In genomic region chr11:78386508-78387043, GRCm38 (mm10) we compare ENCODE assay signal across 28 mouse cellular contexts. TPM values are rescaled to one million over a fixed set of nuclear protein-coding genes. Genes with fewer than 3 reads are reported as not detected.
DNase-seq lines count a peak whose midpoint lies in the region; ATAC-seq and TF ChIP-seq lines count a peak whose summit lies in the region.
"Had no signal": no experiment of that assay in that cellular context is flagged by ENCODE, and none has a peak within 500 bp of the region (broad histone marks: within the 10 kb centered on the region; RNA-seq: fewer than 3 reads in every experiment).

Foxn1 (minus strand) TSS chr11:78386558.

- H3K9me3 ChIP-seq in embryonic facial prominence, embryonic 14.5 days (ENCODE audit: control insufficient read depth, low read length) = no peaks in the 10 kb centered on the region
- H3K9me3 ChIP-seq: heart, embryonic 13.5 days; hindbrain, embryonic 12.5 days; kidney, embryonic 15.5 days; limb, embryonic 13.5 days; midbrain, embryonic 12.5 days had no signal

- H3K9ac ChIP-seq in embryonic facial prominence, embryonic 14.5 days (ENCODE audit: low read depth, low read length) = no peak within 1 kb of the TSS
- H3K9ac ChIP-seq: heart, embryonic 13.5 days; hindbrain, embryonic 12.5 days; kidney, embryonic 15.5 days; limb, embryonic 13.5 days; liver, embryonic 14.5 days; lung, embryonic 14.5 days; midbrain, embryonic 12.5 days had no signal

- 0 out of 2 replicates have a peak within 1 kb of the TSS, but pooled peaks have one; percentile 20 for H3K27ac ChIP-seq in thymus, adult 2 months (ENCODE audit: control insufficient read depth, insufficient read depth, low read length)
- no peak within 1 kb of the TSS for H3K27ac ChIP-seq in embryonic facial prominence, embryonic 14.5 days (replicated peaks; ENCODE audit: low read depth, low read length)
- H3K27ac ChIP-seq: heart, embryonic 13.5 days; hindbrain, embryonic 12.5 days; kidney, embryonic 15.5 days; limb, embryonic 13.5 days; liver, embryonic 14.5 days; midbrain, embryonic 12.5 days had no signal

- H3K27me3 ChIP-seq in thymus, adult 2 months (ENCODE audit: control insufficient read depth, insufficient read depth, low read length) = no peaks in the 10 kb centered on the region
- H3K27me3 ChIP-seq in embryonic facial prominence, embryonic 14.5 days (replicated peaks; ENCODE audit: control insufficient read depth, insufficient read depth, low read length) = no peaks in the 10 kb centered on the region
- H3K27me3 ChIP-seq: hindbrain, embryonic 12.5 days; kidney, embryonic 15.5 days; midbrain, embryonic 12.5 days had no signal

- TF ChIP-seq POLR2A in thymus, adult 2 months (IDR thresholded peaks at IDR 0.05; ENCODE audit: control insufficient read depth, extremely low read depth, insufficient read depth, low read length, poor library complexity) = no peak

- no peaks in the 10 kb centered on the region for H3K36me3 ChIP-seq in thymus, adult 2 months (ENCODE audit: control insufficient read depth, insufficient read depth, low read length)
- H3K36me3 ChIP-seq in embryonic facial prominence, embryonic 14.5 days (ENCODE audit: control insufficient read depth, insufficient read depth, low read length) = no peaks in the 10 kb centered on the region
- H3K36me3 ChIP-seq: heart, embryonic 13.5 days; hindbrain, embryonic 12.5 days; kidney, embryonic 15.5 days; limb, embryonic 13.5 days; midbrain, embryonic 12.5 days had no signal

- 0 out of 2 replicates have a peak within 1 kb of the TSS, but pooled peaks have one; percentile 2 for H3K4me3 ChIP-seq in thymus, adult 2 months (ENCODE audit: control insufficient read depth, insufficient read depth, low read length)
- no peak within 1 kb of the TSS for H3K4me3 ChIP-seq in embryonic facial prominence, embryonic 14.5 days (ENCODE audit: low read depth, low read length)
- H3K4me3 ChIP-seq: erythroblast, embryonic 14.5 days; heart, embryonic 13.5 days; hindbrain, embryonic 12.5 days; kidney, embryonic 15.5 days; limb, embryonic 13.5 days; midbrain, embryonic 12.5 days had no signal

- peak within 1 kb of the TSS; percentile 15; the same call in 1 of the 2 replicates for H3K4me2 ChIP-seq in embryonic facial prominence, embryonic 14.5 days (ENCODE audit: low read depth, low read length)
- H3K4me2 ChIP-seq: heart, embryonic 13.5 days; hindbrain, embryonic 12.5 days; kidney, embryonic 15.5 days; limb, embryonic 13.5 days; lung, embryonic 14.5 days; midbrain, embryonic 12.5 days had no signal

- no peak for TF ChIP-seq CTCF in thymus, adult 2 months (IDR thresholded peaks at IDR 0.05; ENCODE audit: borderline replicate concordance, control insufficient read depth, extremely low read depth, insufficient read depth, low read length, poor library complexity)

- no peaks in the 10 kb centered on the region for H3K4me1 ChIP-seq in thymus, adult 2 months (replicated peaks; ENCODE audit: control insufficient read depth, insufficient read depth, low read length)
- peaks cover 5% of the 10 kb centered on the region; the same call in 1 of the 2 replicates for H3K4me1 ChIP-seq in embryonic facial prominence, embryonic 14.5 days (ENCODE audit: control insufficient read depth, insufficient read depth, low read length)
- H3K4me1 ChIP-seq: heart, embryonic 13.5 days; midbrain, embryonic 12.5 days had no signal

- ATAC-seq in embryonic facial prominence, embryonic 14.5 days (ENCODE audit: low read depth) = peak; percentile 71
- ATAC-seq: CD4-positive, CD25-positive, alpha-beta regulatory T cell, adult 4 months; forebrain, embryonic 16.5 days; intestine, postnatal 0 days had no signal

- peak; percentile 81 for DNase-seq in heart, adult 11 months
- DNase-seq in heart, postnatal 4 days = no peak
- DNase-seq in thymus, adult 2 months = no peak
- no peak for DNase-seq in thymus, adult 18-20 months
- peak; percentile 51 for DNase-seq in embryonic facial prominence, embryonic 14.5 days (ENCODE audit: low spot score)
- peak; percentile 39 for DNase-seq in urinary bladder, postnatal 25 days (ENCODE audit: low spot score)
- no peak for DNase-seq in ovary, postnatal 36 days (ENCODE audit: low spot score)
- DNase-seq: adrenal gland, postnatal 36 days; cerebellum, adult 9-10 months; gastrocnemius, postnatal 10 days; kidney, postnatal 36 days; layer of hippocampus, postnatal 36 days; lung, embryonic 14.5 days; right cerebral cortex, postnatal 14 days had no signal

- 93% methylated on average over 14 of the region's 14 CpGs for WGBS in thymus, adult 2 months
- 66% methylated on average over 14 of the region's 14 CpGs for WGBS in embryonic facial prominence, embryonic 14.5 days

RNA-seq across cellular contexts. Expression of gene Foxn1, which starts in this region (rescaled TPM):
- total RNA-seq in heart, postnatal 4 days (2021) = not detected
- polyA plus RNA-seq in thymus, adult 2 months (2012; rRNA removed) = 27.0 and 31.3 TPM in 2 replicates
- polyA plus RNA-seq in embryonic facial prominence, embryonic 14.5 days (2014; fragmentation: Nextera tagmentation; extraction: Ambion mirVana) = 1.4 and 1.6 TPM in 2 replicates
- total RNA-seq: gastrocnemius, postnatal 10 days; granulocyte monocyte progenitor cell, adult 5-6 weeks; layer of hippocampus, postnatal 36 days; left cerebral cortex, postnatal 10 days; megakaryocyte, adult 5-6 weeks; neutrophil, adult 5-6 weeks had no signal
- polyA plus RNA-seq: erythroblast, embryonic 14.5 days; forebrain, embryonic 16.5 days; hindbrain, embryonic 12.5 days; intestine, postnatal 0 days; liver, embryonic 14.5 days; lung, embryonic 14.5 days; midbrain, embryonic 12.5 days had no signal

Comparison
In these comparisons a context has a peak if more than half of its experiments do, and no peak if none do; other contexts are left out.
1. RNA of gene Foxn1 (polyA plus RNA-seq): 27.0 to 31.3 TPM in thymus, adult 2 months; 1.4 to 1.6 TPM in embryonic facial prominence, embryonic 14.5 days; every median in the first group is over 10 times any median in the second.
2. DNase-seq: peak in heart, adult 11 months (single experiment), embryonic facial prominence, embryonic 14.5 days (single experiment) and urinary bladder, postnatal 25 days (single experiment); none in heart, postnatal 4 days (single experiment), thymus, adult 2 months (single experiment), thymus, adult 18-20 months (0 of 2) and ovary, postnatal 36 days (single experiment).